Mouse (Mus musculus) heart, embryonic 15.5 days (tissue): Measurements from ENCODE around the gene Cd93. TPM values are rescaled to one million over a fixed set of nuclear protein-coding genes. Genes with fewer than 3 reads are reported as not detected.

Experiments
- polyA plus RNA-seq: library from polyadenylated mRNA; unstranded; fragments of >200 nt; fragmentation: Nextera tagmentation; extraction: Ambion mirVana; gene quantifications from 2 replicates; pipeline ENCODE4 v1.2.1, GENCODE M21; 2015

Gene Cd93
- polyA plus RNA-seq, 1 experiment from 2014 or later, result 25.7 TPM

Other genes starting within 250 kb of the Cd93 start
- 0.48 and 1.0 TPM in 2 replicates for gene Sstr4, start 48.2 kb downstream of the Cd93 start, polyA plus RNA-seq
- 15.9 and 22.8 TPM in 2 replicates for gene Thbd, start 35.4 kb downstream of the Cd93 start, polyA plus RNA-seq
- gene Nxt1, start 229.0 kb upstream of the Cd93 start, polyA plus RNA-seq, result 41.0 and 50.5 TPM in 2 replicates
- gene Gzf1, start 237.5 kb upstream of the Cd93 start, polyA plus RNA-seq, result 14.3 and 15.1 TPM in 2 replicates